Mouse (Mus musculus): ENCODE results near the gene Hlcs.

DNA sequence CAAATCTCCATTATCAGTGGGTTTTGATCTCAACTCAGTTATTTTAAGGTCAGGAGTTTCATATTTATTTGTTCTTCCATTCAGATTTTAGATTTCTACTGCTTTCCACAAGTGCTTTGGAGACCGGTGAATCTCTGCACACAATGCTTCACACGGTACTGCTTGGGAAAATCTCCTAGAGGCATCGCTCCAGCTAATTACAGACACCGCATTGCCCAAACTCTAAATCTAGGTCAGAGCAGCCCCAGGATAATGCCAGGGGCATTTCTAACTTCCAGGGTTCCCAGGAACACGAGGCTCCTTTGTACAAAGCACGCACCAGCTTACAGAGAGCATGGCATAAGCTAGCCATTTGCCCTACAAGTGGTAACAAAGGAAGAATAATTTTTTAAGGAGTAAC lies 5.8 kb downstream of the Hlcs start:
- TF ChIP-seq POLR2A (IDR thresholded peaks at IDR 0.05; ENCODE audit: borderline replicate concordance, insufficient read depth, low read length) (no peak), CTCF (IDR thresholded peaks at IDR 0.05; ENCODE audit: borderline replicate concordance, insufficient read depth, low read depth, low read length) (no peak)

All from cerebellum, adult 2 months (tissue).